Mouse (Mus musculus) C2C12 (cell line): ENCODE measurements around the gene Catsperg1. TPM values are rescaled to one million over a fixed set of nuclear protein-coding genes. Genes with fewer than 3 reads are reported as not detected.

Source experiments
- H3K27me3 ChIP-seq: one replicate; pipeline ENCODE4 v1.6.1; 2011; ENCODE audit not compliant: control insufficient read depth, insufficient read depth, insufficient read length
- H3K36me3 ChIP-seq: one replicate; pipeline ENCODE4 v1.6.1; 2011; ENCODE audit not compliant: control insufficient read depth, insufficient read depth
- H3K4me3 ChIP-seq: one replicate; pipeline ENCODE4 v1.5.1; 2011; ENCODE audit warnings: mild to moderate bottlenecking, control low read depth; ENCODE audit not compliant: poor library complexity, insufficient read depth, severe bottlenecking
- H3K79me2 ChIP-seq: one replicate; pipeline ENCODE4 v1.6.1; 2011; ENCODE audit not compliant: control insufficient read depth, insufficient read depth
- H3K79me3 ChIP-seq: one replicate; pipeline ENCODE4 v1.6.1; 2011; ENCODE audit warnings: low read depth, control low read depth
- H3ac ChIP-seq: one replicate; pipeline ENCODE3; 2011; ENCODE audit warnings: low read depth; ENCODE audit not compliant: control insufficient read depth, insufficient read length
- CEBPB ChIP-seq: IDR thresholded peaks from one replicate; pipeline ENCODE4 v1.6.1; 2011; ENCODE audit warnings: low read depth, mild to moderate bottlenecking, control low read depth, moderate library complexity
- CTCF ChIP-seq: IDR thresholded peaks from one replicate; pipeline ENCODE4 v1.5.1; 2011; ENCODE audit not compliant: control insufficient read depth, insufficient read depth, insufficient read length
- FOSL1 ChIP-seq: IDR thresholded peaks from one replicate; pipeline ENCODE4 v1.8.0; 2011; ENCODE audit warnings: mild to moderate bottlenecking, low read length; ENCODE audit not compliant: poor library complexity, insufficient read depth, severe bottlenecking
- MAX ChIP-seq: IDR thresholded peaks from one replicate; pipeline ENCODE4 v1.6.1; 2011; ENCODE audit warnings: mild to moderate bottlenecking, control low read depth
- MYOD1 ChIP-seq: IDR thresholded peaks from one replicate; pipeline ENCODE4 v1.6.1; 2011; ENCODE audit warnings: low read depth; ENCODE audit not compliant: control insufficient read depth, insufficient read length
- MYOG ChIP-seq: IDR thresholded peaks from one replicate; pipeline ENCODE4 v1.6.1; 2011; ENCODE audit not compliant: control insufficient read depth, insufficient read length; ENCODE audit errors: extremely low read depth
- USF1 ChIP-seq: IDR thresholded peaks from one replicate; pipeline ENCODE4 v1.6.1; 2011; ENCODE audit warnings: low read depth, mild to moderate bottlenecking, control low read depth, moderate library complexity
- polyA plus RNA-seq: library from polyadenylated mRNA; unstranded; fragments of >200 nt; fragmentation: generic; extraction: Trizol; gene quantifications from one replicate; pipeline ENCODE4 v1.2.1, GENCODE M21; 2012; ENCODE audit warnings: missing spikeins

The Catsperg1 gene
- polyA plus RNA-seq, 1 experiment: not detected

DNA sequence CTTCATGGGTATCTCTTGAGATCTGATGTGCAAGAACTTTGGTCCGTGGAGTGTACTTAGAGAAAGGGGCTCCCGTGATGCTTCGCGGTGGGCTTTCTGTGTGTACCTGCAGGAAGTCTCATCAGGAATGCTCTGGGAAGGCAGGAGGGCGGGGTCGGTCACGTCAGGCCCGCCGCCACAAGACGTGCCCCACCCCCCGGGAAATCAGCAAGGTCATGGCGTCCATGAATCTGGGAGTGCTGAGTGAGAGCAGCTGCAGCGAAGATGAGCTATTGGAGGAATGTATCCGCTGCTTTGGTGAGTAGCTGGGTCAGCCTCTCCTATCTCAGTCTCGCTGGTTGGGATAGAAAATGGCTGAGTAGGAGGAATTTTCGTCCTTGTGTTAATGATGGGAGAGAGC lies 76.4 kb downstream of the Catsperg1 start:
- no peaks in the 10 kb centered on the region for H3K79me2 ChIP-seq
- H3K4me3 ChIP-seq: no peak overlapping the region
- TF ChIP-seq USF1: no peak
- TF ChIP-seq CTCF: no peak
- no peak for TF ChIP-seq MAX
- no peak for TF ChIP-seq MYOD1
- TF ChIP-seq FOSL1: no peak
- TF ChIP-seq CEBPB: no peak
- no peak for TF ChIP-seq MYOG

DNA sequence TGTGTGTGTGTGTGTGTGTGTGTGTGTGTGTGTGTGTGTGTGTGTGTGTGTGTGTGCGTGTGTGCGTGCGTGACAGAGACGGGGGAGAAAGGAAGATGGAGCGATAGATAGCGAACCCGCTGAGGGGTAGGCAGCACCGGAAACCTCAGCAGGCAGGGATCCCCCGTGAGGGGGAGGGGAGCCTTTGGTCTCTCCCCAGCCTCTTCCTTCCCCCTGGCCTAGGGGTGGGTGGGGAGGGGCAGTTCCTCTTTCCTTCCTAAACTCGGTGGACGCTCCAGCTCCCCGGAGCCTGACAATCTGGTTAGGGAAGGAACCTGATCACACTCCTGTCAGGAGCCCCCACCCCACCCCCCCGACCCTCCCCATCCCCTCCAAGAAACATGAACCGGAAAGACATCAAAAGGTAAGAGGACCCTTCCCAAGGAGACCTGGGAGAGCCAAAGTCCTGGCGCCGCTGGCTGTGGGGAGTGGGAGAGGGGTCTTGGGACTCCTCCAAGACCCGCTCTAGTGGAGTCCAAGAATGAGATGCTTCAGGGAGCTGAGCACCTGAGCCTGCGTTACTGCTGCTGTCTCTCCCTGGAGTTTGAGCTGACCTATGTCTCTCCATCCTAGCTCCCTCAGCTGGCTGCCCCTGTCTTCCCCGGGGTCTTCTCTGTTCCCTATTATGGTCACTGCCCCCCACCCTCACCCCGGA lies 79.0 kb downstream of the Catsperg1 start, which contains the start of gene Rasgrp4:
Rasgrp4 (plus strand) TSS at position 159 of the 694 bp plus-strand sequence.
- Histone ChIP-seq H3K27me3 (peaks cover 6% of the 10 kb centered on the region), H3K79me2 (no peaks in the 10 kb centered on the region), H3K36me3 (no peaks in the 10 kb centered on the region), H3K4me3 (no peak within 1 kb of the TSS), H3K79me3 (no peaks in the 10 kb centered on the region), H3ac (no peak within 1 kb of the TSS)
- TF ChIP-seq MYOG (no peak), CTCF (no peak), MYOD1 (no peak), FOSL1 (no peak), USF1 (no peak), MAX (no peak), CEBPB (no peak)

More for the DNA sequence above, 76.4 kb downstream of the Catsperg1 start:
- Histone ChIP-seq H3ac (no peak overlapping the region), H3K36me3 (no peaks in the 10 kb centered on the region), H3K27me3 (peaks cover 6% of the 10 kb centered on the region), H3K79me3 (no peaks in the 10 kb centered on the region)

DNA sequence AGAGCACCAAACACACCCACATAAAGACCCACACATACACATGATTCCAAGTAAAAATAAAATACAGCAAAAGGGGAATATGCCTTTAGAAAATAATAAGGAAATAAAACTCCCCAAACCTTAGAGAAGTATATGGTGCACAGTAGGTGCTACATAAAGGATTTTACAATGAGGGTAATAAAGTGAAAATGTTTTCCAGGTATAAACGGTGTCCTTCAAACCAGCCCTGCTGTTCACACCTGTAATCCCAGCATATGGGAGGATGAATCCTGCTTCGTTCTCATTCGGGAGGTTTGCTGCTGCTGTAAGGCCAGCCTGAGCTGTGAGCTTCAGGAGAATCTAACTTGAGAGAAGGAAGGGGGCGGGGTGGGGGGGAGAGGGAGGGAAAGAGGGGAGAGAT lies 79.6 kb downstream of the Catsperg1 start:
- TF ChIP-seq MYOG (no peak), MAX (no peak), CTCF (no peak), CEBPB (no peak), USF1 (no peak), FOSL1 (no peak), MYOD1 (no peak)

More for the DNA sequence above, 79.6 kb downstream of the Catsperg1 start:
- Histone ChIP-seq H3K27me3 (peaks cover 6% of the 10 kb centered on the region), H3K36me3 (no peaks in the 10 kb centered on the region), H3K4me3 (no peak overlapping the region), H3K79me3 (no peaks in the 10 kb centered on the region), H3K79me2 (no peaks in the 10 kb centered on the region), H3ac (no peak overlapping the region)

Other genes with a start within 250 kb of the Catsperg1 start
- 429 TPM for gene Eif3k, start 232.2 kb downstream of the Catsperg1 start, polyA plus RNA-seq
- gene Map4k1, start 232.0 kb downstream of the Catsperg1 start, polyA plus RNA-seq: 3.6 TPM
- 1.1 TPM for gene Ryr1, start 88.9 kb downstream of the Catsperg1 start, polyA plus RNA-seq
- gene Rasgrp4, start 79.2 kb downstream of the Catsperg1 start, polyA plus RNA-seq: 0.01 TPM
- gene Fam98c, start 57.8 kb downstream of the Catsperg1 start, polyA plus RNA-seq: 7.7 TPM
- 0.82 TPM for gene Ggn, start 43.8 kb downstream of the Catsperg1 start, polyA plus RNA-seq
- 3.1 TPM for gene Spred3, start 43.6 kb downstream of the Catsperg1 start, polyA plus RNA-seq
- 388 TPM for gene Psmd8, start 33.3 kb downstream of the Catsperg1 start, polyA plus RNA-seq
- 0.09 TPM for gene Kcnk6, start 18.5 kb upstream of the Catsperg1 start, polyA plus RNA-seq
- 140 TPM for gene Yif1b, start 24.3 kb upstream of the Catsperg1 start, polyA plus RNA-seq
- gene 2200002D01Rik, start 34.4 kb upstream of the Catsperg1 start, polyA plus RNA-seq: 72.9 TPM
- gene Spint2, start 67.9 kb upstream of the Catsperg1 start, polyA plus RNA-seq: not detected
- 0.43 TPM for gene Ppp1r14a, start 75.3 kb upstream of the Catsperg1 start, polyA plus RNA-seq
- gene Dpf1, start 89.9 kb upstream of the Catsperg1 start, polyA plus RNA-seq: 14.3 TPM